Mouse (Mus musculus) heart, embryonic 15.5 days (tissue): ENCODE measurements around the gene Slc23a4. TPM values are rescaled to one million over a fixed set of nuclear protein-coding genes. Genes with fewer than 3 reads are reported as not detected.

ENCODE experiments used
- ATAC-seq: fragments of 200-750 bp; cut with Nextera tagmentation; replicated peaks from 2 replicates; pipeline ENCODE4 v1.8.0; 2017; ENCODE audit warnings: low read depth, moderate TSS enrichment; ENCODE audit not compliant: insufficient number of reproducible peaks, insufficient read depth, low FRiP score
- H3K27ac ChIP-seq: fragments of 300-500 bp; sonication (generic); 2 replicates; pipeline ENCODE4 v1.5.1; 2015; ENCODE audit warnings: mild to moderate bottlenecking, inconsistent platforms
- H3K27me3 ChIP-seq: fragments of 300-500 bp; sonication (generic); 2 replicates; pipeline ENCODE4 v1.6.1; 2015; ENCODE audit warnings: inconsistent platforms
- H3K36me3 ChIP-seq: fragments of 300-500 bp; sonication (generic); 2 replicates; pipeline ENCODE4 v1.6.1; 2015; ENCODE audit warnings: mild to moderate bottlenecking, inconsistent platforms
- H3K4me1 ChIP-seq: fragments of 300-500 bp; sonication (generic); replicated peaks from 2 replicates; pipeline ENCODE4 v1.6.1; 2015; ENCODE audit warnings: inconsistent platforms
- H3K4me2 ChIP-seq: fragments of 300-500 bp; sonication (generic); 2 replicates; pipeline ENCODE4 v1.6.1; 2015; ENCODE audit warnings: inconsistent platforms, mild to moderate bottlenecking, moderate library complexity
- H3K4me3 ChIP-seq: fragments of 300-500 bp; sonication (generic); 2 replicates; pipeline ENCODE4 v1.5.1; 2015; ENCODE audit warnings: mild to moderate bottlenecking, inconsistent platforms
- H3K9ac ChIP-seq: fragments of 300-500 bp; sonication (generic); 2 replicates; pipeline ENCODE4 v1.6.1; 2015; ENCODE audit warnings: mild to moderate bottlenecking, inconsistent platforms
- H3K9me3 ChIP-seq: fragments of 300-500 bp; sonication (generic); replicated peaks from 2 replicates; pipeline ENCODE4 v1.6.1; 2016; ENCODE audit warnings: inconsistent platforms
- WGBS: fragments of 180-500 bp; shearing (Covaris S2); methylation state at CpG from one replicate; pipeline ENCODE4 v1.1.7; 2015; ENCODE audit warnings: mixed read lengths; 5-methylcytosine and 5-hydroxymethylcytosine counted together
- polyA plus RNA-seq: library from polyadenylated mRNA; unstranded; fragments of >200 nt; fragmentation: Nextera tagmentation; extraction: Ambion mirVana; gene quantifications from 2 replicates; pipeline ENCODE4 v1.2.1, GENCODE M21; 2015

Slc23a4 gene
- polyA plus RNA-seq = 0.25 and 1.1 TPM in 2 replicates

- H3K27ac ChIP-seq = no peak within 1 kb of the TSS
- peak within 1 kb of the TSS; percentile 40 for H3K4me2 ChIP-seq
- peak within 1 kb of the TSS; percentile 12; the same call in 1 of the 2 replicates for H3K4me3 ChIP-seq
- no peaks in the 10 kb centered on the region for H3K9me3 ChIP-seq
- WGBS = 11% methylated on average over 20 of the region's 20 CpGs
- H3K4me1 ChIP-seq = peaks cover 15% of the 10 kb centered on the region
- no peaks in the 10 kb centered on the region; the same call in 1 of the 2 replicates for H3K27me3 ChIP-seq
- ATAC-seq = 0 out of 2 replicates have a peak, but pooled peaks have one; percentile 27
- H3K36me3 ChIP-seq = no peaks in the 10 kb centered on the region
- H3K9ac ChIP-seq = no peak within 1 kb of the TSS
Measured at GRCm38 (mm10) chr6:34988081-34988761, at the start of gene Slc23a4. Gene Slc23a4, minus strand, starts transcription at chr6:34988404.

- 89% methylated on average over 11 of the region's 11 CpGs for WGBS
- no peak for ATAC-seq
- H3K9me3 ChIP-seq = no peaks in the 10 kb centered on the region
- H3K4me3 ChIP-seq = no peak overlapping the region
- H3K4me2 ChIP-seq = no peak overlapping the region
- no peak overlapping the region for H3K9ac ChIP-seq
- no peaks in the 10 kb centered on the region for H3K27me3 ChIP-seq
- H3K4me1 ChIP-seq = no peaks in the 10 kb centered on the region
- H3K36me3 ChIP-seq = 0 out of 2 replicates have a peak, but pooled peaks cover 7% of the 10 kb centered on the region
- H3K27ac ChIP-seq = no peak overlapping the region
Measured at GRCm38 (mm10) chr6:35033341-35033740, 45.1 kb upstream of the Slc23a4 start.

GRCm38 (mm10) chr6:35032704-35033103, 44.5 kb upstream of the Slc23a4 start:
- WGBS = 60% methylated on average over 2 of the region's 2 CpGs
- H3K9me3 ChIP-seq = no peaks in the 10 kb centered on the region
- no peak overlapping the region for H3K4me3 ChIP-seq
- H3K4me2 ChIP-seq = no peak overlapping the region
- no peak overlapping the region for H3K27ac ChIP-seq
- H3K9ac ChIP-seq = no peak overlapping the region
- no peaks in the 10 kb centered on the region for H3K4me1 ChIP-seq
- no peaks in the 10 kb centered on the region for H3K27me3 ChIP-seq
- no peak for ATAC-seq
- H3K36me3 ChIP-seq = 0 out of 2 replicates have a peak, but pooled peaks cover 7% of the 10 kb centered on the region

- ATAC-seq = no peak
- 0 out of 2 replicates have a peak, but pooled peaks cover 3% of the 10 kb centered on the region for H3K4me1 ChIP-seq
- no peak overlapping the region for H3K4me2 ChIP-seq
- H3K27ac ChIP-seq = no peak overlapping the region
- H3K9ac ChIP-seq = no peak overlapping the region
- 0 out of 2 replicates have a peak, but pooled peaks cover 2% of the 10 kb centered on the region for H3K36me3 ChIP-seq
- H3K27me3 ChIP-seq = no peaks in the 10 kb centered on the region
- H3K9me3 ChIP-seq = no peaks in the 10 kb centered on the region
- WGBS = 90% methylated on average over 4 of the region's 4 CpGs
- no peak overlapping the region for H3K4me3 ChIP-seq
Measured at GRCm38 (mm10) chr6:35030811-35031210, 42.6 kb upstream of the Slc23a4 start.

GRCm38 (mm10) chr6:35030226-35030625, 42.0 kb upstream of the Slc23a4 start:
- H3K4me1 ChIP-seq = 0 out of 2 replicates have a peak, but pooled peaks cover 3% of the 10 kb centered on the region

GRCm38 (mm10) chr6:35028023-35028422, 39.8 kb upstream of the Slc23a4 start:
- Histone ChIP-seq H3K9me3 (no peaks in the 10 kb centered on the region), H3K27ac (no peak overlapping the region), H3K4me3 (no peak overlapping the region), H3K4me1 (0 out of 2 replicates have a peak, but pooled peaks cover 3% of the 10 kb centered on the region), H3K27me3 (no peaks in the 10 kb centered on the region), H3K4me2 (no peak overlapping the region), H3K9ac (no peak overlapping the region), H3K36me3 (no peaks in the 10 kb centered on the region)
- no peak for ATAC-seq
- 82% methylated on average over 2 of the region's 2 CpGs for WGBS

More at GRCm38 (mm10) chr6:35030226-35030625, 42.0 kb upstream of the Slc23a4 start:
- Histone ChIP-seq H3K27ac (no peak overlapping the region), H3K9ac (no peak overlapping the region), H3K4me2 (no peak overlapping the region), H3K36me3 (no peaks in the 10 kb centered on the region), H3K27me3 (no peaks in the 10 kb centered on the region), H3K9me3 (no peaks in the 10 kb centered on the region), H3K4me3 (no peak overlapping the region)
- no peak for ATAC-seq
- WGBS = 89% methylated on average over 6 of the region's 6 CpGs

- Histone ChIP-seq H3K36me3 (no peaks in the 10 kb centered on the region), H3K4me1 (0 out of 2 replicates have a peak, but pooled peaks cover 3% of the 10 kb centered on the region), H3K9ac (no peak overlapping the region), H3K9me3 (no peaks in the 10 kb centered on the region), H3K27me3 (no peaks in the 10 kb centered on the region), H3K4me2 (no peak overlapping the region), H3K27ac (no peak overlapping the region), H3K4me3 (no peak overlapping the region)
- 73% methylated on average over 6 of the region's 6 CpGs for WGBS
- ATAC-seq = no peak
Measured at GRCm38 (mm10) chr6:35027257-35027656, 39.1 kb upstream of the Slc23a4 start.

GRCm38 (mm10) chr6:35016624-35017023, 28.4 kb upstream of the Slc23a4 start:
- no peaks in the 10 kb centered on the region for H3K9me3 ChIP-seq
- no peak for ATAC-seq
- no peaks in the 10 kb centered on the region for H3K27me3 ChIP-seq
- H3K4me2 ChIP-seq = no peak overlapping the region
- no peak overlapping the region for H3K27ac ChIP-seq
- 91% methylated on average over 5 of the region's 5 CpGs for WGBS
- H3K4me1 ChIP-seq = peaks cover 12% of the 10 kb centered on the region
- no peaks in the 10 kb centered on the region for H3K36me3 ChIP-seq
- H3K9ac ChIP-seq = no peak overlapping the region
- no peak overlapping the region for H3K4me3 ChIP-seq

- no peak overlapping the region for H3K27ac ChIP-seq
- H3K4me3 ChIP-seq = no peak overlapping the region
- no peaks in the 10 kb centered on the region for H3K27me3 ChIP-seq
- no peak overlapping the region for H3K4me2 ChIP-seq
- H3K4me1 ChIP-seq = peaks cover 7% of the 10 kb centered on the region; the same call in 1 of the 2 replicates
- H3K36me3 ChIP-seq = no peaks in the 10 kb centered on the region
- no peaks in the 10 kb centered on the region for H3K9me3 ChIP-seq
- ATAC-seq = no peak
- WGBS = 71% methylated on average over 1 of the region's 1 CpGs
- no peak overlapping the region for H3K9ac ChIP-seq
Measured at GRCm38 (mm10) chr6:35011953-35012352, 23.7 kb upstream of the Slc23a4 start.

GRCm38 (mm10) chr6:35010705-35011104, 22.5 kb upstream of the Slc23a4 start:
- ATAC-seq = no peak
- H3K4me3 ChIP-seq = no peak overlapping the region
- no peaks in the 10 kb centered on the region for H3K27me3 ChIP-seq
- peaks cover 7% of the 10 kb centered on the region; the same call in 1 of the 2 replicates for H3K4me1 ChIP-seq
- no peaks in the 10 kb centered on the region for H3K9me3 ChIP-seq
- H3K36me3 ChIP-seq = no peaks in the 10 kb centered on the region
- WGBS = 96% methylated on average over 5 of the region's 5 CpGs
- H3K27ac ChIP-seq = no peak overlapping the region
- no peak overlapping the region for H3K9ac ChIP-seq
- no peak overlapping the region for H3K4me2 ChIP-seq

- Histone ChIP-seq H3K4me3 (peak overlapping the region; percentile 6; the same call in 1 of the 2 replicates), H3K36me3 (no peaks in the 10 kb centered on the region), H3K27me3 (0 out of 2 replicates have a peak, but pooled peaks cover 2% of the 10 kb centered on the region), H3K4me1 (peaks cover 27% of the 10 kb centered on the region), H3K9me3 (no peaks in the 10 kb centered on the region), H3K9ac (no peak overlapping the region), H3K27ac (peak overlapping the region; percentile 66), H3K4me2 (peak overlapping the region; percentile 54)
- 34% methylated on average over 18 of the region's 18 CpGs for WGBS
- ATAC-seq = peak; percentile 77
Measured at GRCm38 (mm10) chr6:35002261-35002669, 14.1 kb upstream of the Slc23a4 start.
